Mouse (Mus musculus) adrenal gland, adult 18-20 months (tissue): ENCODE data around the gene Syvn1. TPM values are rescaled to one million over a fixed set of nuclear protein-coding genes. Genes with fewer than 3 reads are reported as not detected.

Source experiments
- microRNA-seq, 2 experiments: library from miRNA; unstranded; fragments of <30 nt; microRNA quantifications; one replicate each; pipeline ENCODE4 v1.2.0; 2021; ENCODE audit warnings: borderline number of aligned reads in 2 of 2
- total RNA-seq, 2 experiments: library from RNA; stranded (reverse); gene quantifications; 1 replicate in 1 of 2; 2 replicates in 1 of 2; pipeline ENCODE4 v1.2.3; 2021

The Syvn1 gene
- total RNA-seq, 2 experiments from 2014 or later = 49.7 to 71.3 TPM

Small RNAs within 50 kb of the gene (microRNA-seq; reads per million reads assigned to microRNA genes)
- gene Mir6988 = 0.95 to 1.2 reads per million in 2 experiments

Other genes with a start within 250 kb of the Syvn1 start
- gene Frmd8, start 171.3 kb upstream of the Syvn1 start, total RNA-seq = 10 to 100 TPM; 21.1 to 42.8 TPM
- gene Slc25a45, start 168.8 kb upstream of the Syvn1 start, total RNA-seq = 10 to 100 TPM in 1 of 2 experiments, 1 to 10 TPM in 1; 4.9 to 19.0 TPM
- 1 to 10 TPM in 1 of 2 experiments, under 1 TPM in 1; 0.90 to 1.1 TPM for gene Tigd3, start 152.4 kb upstream of the Syvn1 start, total RNA-seq
- gene Dpf2, start 133.6 kb upstream of the Syvn1 start, total RNA-seq = 100 to 1,000 TPM; 111 to 129 TPM
- 1 to 10 TPM; 5.2 to 8.0 TPM for gene Cdc42ep2, start 121.8 kb upstream of the Syvn1 start, total RNA-seq
- 10 to 100 TPM; 15.5 to 16.8 TPM for gene Pola2, start 82.4 kb upstream of the Syvn1 start, total RNA-seq
- gene Slc22a20, start 60.4 kb upstream of the Syvn1 start, total RNA-seq = not detected
- 10 to 100 TPM; 31.6 to 35.5 TPM for gene Capn1, start 30.7 kb upstream of the Syvn1 start, total RNA-seq
- gene Mrpl49, start 11.2 kb downstream of the Syvn1 start, total RNA-seq = 10 to 100 TPM; 53.3 to 59.7 TPM
- 1,000 to 10,000 TPM; 1,067 to 1,157 TPM for gene Fau, start 11.3 kb downstream of the Syvn1 start, total RNA-seq
- 10 to 100 TPM; 29.1 to 32.9 TPM for gene Znhit2, start 14.6 kb downstream of the Syvn1 start, total RNA-seq
- 10 to 100 TPM; 19.7 to 36.7 TPM for gene Tm7sf2, start 21.8 kb downstream of the Syvn1 start, total RNA-seq
- 10 to 100 TPM; 51.6 to 58.8 TPM for gene Vps51, start 30.7 kb downstream of the Syvn1 start, total RNA-seq
- not detected for gene Tmem262, start 33.5 kb downstream of the Syvn1 start, total RNA-seq
- not detected for gene Gm28374, start 35.7 kb downstream of the Syvn1 start, total RNA-seq
- gene Zfpl1, start 38.4 kb downstream of the Syvn1 start, total RNA-seq = 10 to 100 TPM; 29.8 to 34.1 TPM
- gene Cdca5, start 38.4 kb downstream of the Syvn1 start, total RNA-seq = under 1 TPM; 0.58 to 0.60 TPM
- not detected for gene AC131692.1, start 47.8 kb downstream of the Syvn1 start, total RNA-seq
- gene Naaladl1, start 59.2 kb downstream of the Syvn1 start, total RNA-seq = not detected
- 10 to 100 TPM; 12.9 to 17.2 TPM for gene Sac3d1, start 72.1 kb downstream of the Syvn1 start, total RNA-seq
- gene Snx15, start 81.7 kb downstream of the Syvn1 start, total RNA-seq = 10 to 100 TPM; 26.8 to 28.1 TPM
- 1 to 10 TPM; 1.6 to 3.1 TPM for gene Batf2, start 94.4 kb downstream of the Syvn1 start, total RNA-seq
- gene Arl2, start 95.0 kb downstream of the Syvn1 start, total RNA-seq = 10 to 100 TPM; 84.7 to 87.7 TPM
- 1 to 10 TPM in 1 of 2 experiments, under 1 TPM in 1; 0.99 to 1.3 TPM for gene Majin, start 137.8 kb downstream of the Syvn1 start, total RNA-seq
- 10 to 100 TPM; 21.9 to 24.2 TPM for gene Gpha2, start 179.8 kb downstream of the Syvn1 start, total RNA-seq
- 100 to 1,000 TPM in 1 of 2 experiments, 10 to 100 TPM in 1; 97.0 to 115 TPM for gene Ppp2r5b, start 189.3 kb downstream of the Syvn1 start, total RNA-seq
- 10 to 100 TPM; 26.4 to 37.1 TPM for gene Atg2a, start 195.1 kb downstream of the Syvn1 start, total RNA-seq
- 100 to 1,000 TPM; 112 to 157 TPM for gene Ehd1, start 230.1 kb downstream of the Syvn1 start, total RNA-seq